Mouse (Mus musculus) adrenal gland, postnatal 14 days (tissue): ENCODE results near the gene Zfp119b. TPM values are rescaled to one million over a fixed set of nuclear protein-coding genes. Genes with fewer than 3 reads are reported as not detected.
A peak's percentile ranks its signal among the peaks of the same experiment; 100 is the strongest.

Source experiments
- DNase-seq: peaks from one replicate; pipeline ENCODE4 v3.0.0; 2021; ENCODE audit warnings: mixed read lengths
- long read RNA-seq, 2 experiments: library from polyadenylated mRNA; stranded (forward); transcript quantifications; one replicate each; pipeline ENCODE4 v2.0.0; 2021
- total RNA-seq: library from RNA; stranded (reverse); gene quantifications from 2 replicates; pipeline ENCODE4 v1.2.3, GENCODE M21; 2021

The Zfp119b gene
- 4.4 and 5.4 TPM in 2 replicates for total RNA-seq
- long read RNA-seq, experiment 1, partial matches to known transcripts = 0 of 4 reads
- long read RNA-seq, experiment 1, other reads (novel, unspliced or antisense) = 0 of 4 reads
- long read RNA-seq, experiment 2, partial matches to known transcripts = 0 of 3 reads
- long read RNA-seq, experiment 2, other reads (novel, unspliced or antisense) = 0 of 3 reads

- no peak for DNase-seq
These were observed at the start of gene Zfp119b for GRCm38 (mm10) chr17:55949400-55949799. TSS of gene Zfp119b (minus strand) at chr17:55949500.

GRCm38 (mm10) chr17:55996007-55996406, 46.7 kb upstream of the Zfp119b start:
- peak; percentile 86 for DNase-seq

- no peak for DNase-seq
These were observed 41.1 kb upstream of the Zfp119b start for GRCm38 (mm10) chr17:55990278-55990898.

GRCm38 (mm10) chr17:55986030-55986961, 37.0 kb upstream of the Zfp119b start, which contains the start of gene Fsd1:
TSS of gene Fsd1 (plus strand) at chr17:55986509.
- DNase-seq = peak; percentile 66

GRCm38 (mm10) chr17:55977301-55977700, 28.0 kb upstream of the Zfp119b start:
- no peak for DNase-seq

GRCm38 (mm10) chr17:55976255-55976862, 27.1 kb upstream of the Zfp119b start:
- peak; percentile 91 for DNase-seq

GRCm38 (mm10) chr17:55971453-55971852, 22.2 kb upstream of the Zfp119b start:
- no peak for DNase-seq

- peak; percentile 61 for DNase-seq
These were observed 20.9 kb upstream of the Zfp119b start, which contains the start of gene Shd for GRCm38 (mm10) chr17:55969966-55970891. TSS of gene Shd (plus strand) at chr17:55970467.

GRCm38 (mm10) chr17:55969560-55969959, 20.3 kb upstream of the Zfp119b start:
- no peak for DNase-seq

GRCm38 (mm10) chr17:55968210-55968609, 18.9 kb upstream of the Zfp119b start:
- DNase-seq = no peak

GRCm38 (mm10) chr17:55967186-55967585, 17.9 kb upstream of the Zfp119b start:
- no peak for DNase-seq

GRCm38 (mm10) chr17:55964996-55965395, 15.7 kb upstream of the Zfp119b start:
- no peak for DNase-seq

- no peak for DNase-seq
These were observed 15.2 kb upstream of the Zfp119b start for GRCm38 (mm10) chr17:55964496-55964895.

- DNase-seq = no peak
These were observed 13.9 kb upstream of the Zfp119b start for GRCm38 (mm10) chr17:55963171-55963570.

- no peak for DNase-seq
These were observed 12.3 kb upstream of the Zfp119b start for GRCm38 (mm10) chr17:55961631-55962030.

GRCm38 (mm10) chr17:55960791-55961190, 11.5 kb upstream of the Zfp119b start:
- DNase-seq = no peak

GRCm38 (mm10) chr17:55959946-55960740, 10.8 kb upstream of the Zfp119b start:
- DNase-seq = no peak

GRCm38 (mm10) chr17:55958918-55959728, 9.8 kb upstream of the Zfp119b start, which contains the start of gene Yju2:
TSS of gene Yju2 (plus strand) at chr17:55959099.
- DNase-seq = peak; percentile 96

- no peak for DNase-seq
These were observed 9.2 kb upstream of the Zfp119b start for GRCm38 (mm10) chr17:55958584-55958886.
